Mouse (Mus musculus) adrenal gland, adult 8-10 months (tissue): Measurements from ENCODE around the gene Sowaha. TPM values are rescaled to one million over a fixed set of nuclear protein-coding genes. Genes with fewer than 3 reads are reported as not detected.

Source experiments
- DNase-seq: peaks from one replicate; pipeline ENCODE4 v3.0.0; 2022
- total RNA-seq, 4 experiments: library from RNA; stranded (reverse); gene quantifications; 2 replicates each; pipeline ENCODE4 v1.2.4; 2022

Sowaha gene
- 1 to 10 TPM in 1 of 4 experiments, under 1 TPM in 3; 0.32 to 1.0 (median 0.71) TPM for total RNA-seq

- no peak for DNase-seq
Observed at GRCm38 (mm10) chr11:53479783-53480301, at the start of gene Sowaha, which contains the start of gene Gm9945. Gene Sowaha (minus strand): TSS chr11:53480274. Gene Gm9945 (plus strand): TSS chr11:53480166.

- no peak for DNase-seq
Observed at GRCm38 (mm10) chr11:53529253-53529557, 49.1 kb upstream of the Sowaha start.

GRCm38 (mm10) chr11:53528397-53529252 is 48.6 kb upstream of the Sowaha start:
- DNase-seq = no peak

GRCm38 (mm10) chr11:53525461-53525860 is 45.4 kb upstream of the Sowaha start:
- no peak for DNase-seq

- DNase-seq = no peak
Observed at GRCm38 (mm10) chr11:53524905-53525304, 44.8 kb upstream of the Sowaha start.

GRCm38 (mm10) chr11:53523545-53524405 is 43.7 kb upstream of the Sowaha start:
- DNase-seq = no peak

- no peak for DNase-seq
Observed at GRCm38 (mm10) chr11:53522930-53523329, 42.9 kb upstream of the Sowaha start.

GRCm38 (mm10) chr11:53522362-53522761 is 42.3 kb upstream of the Sowaha start:
- DNase-seq = no peak

GRCm38 (mm10) chr11:53521821-53522131 is 41.7 kb upstream of the Sowaha start:
- DNase-seq = no peak

- DNase-seq = no peak
Observed at GRCm38 (mm10) chr11:53521120-53521820, 41.2 kb upstream of the Sowaha start.

GRCm38 (mm10) chr11:53520122-53520978 is 40.3 kb upstream of the Sowaha start:
- DNase-seq = peak; percentile 41

- DNase-seq = peak; percentile 26
Observed at GRCm38 (mm10) chr11:53519207-53520121, 39.4 kb upstream of the Sowaha start, which contains the start of gene Sept8. Gene Sept8 (plus strand): TSS chr11:53519257.

- DNase-seq = no peak
Observed at GRCm38 (mm10) chr11:53518759-53519158, 38.7 kb upstream of the Sowaha start.

- no peak for DNase-seq
Observed at GRCm38 (mm10) chr11:53516775-53517627, 36.9 kb upstream of the Sowaha start.

GRCm38 (mm10) chr11:53510351-53510750 is 30.3 kb upstream of the Sowaha start:
- DNase-seq = no peak

- no peak for DNase-seq
Observed at GRCm38 (mm10) chr11:53508591-53508990, 28.5 kb upstream of the Sowaha start.

- peak; percentile 79 for DNase-seq
Observed at GRCm38 (mm10) chr11:53508152-53508551, 28.1 kb upstream of the Sowaha start.

- DNase-seq = no peak
Observed at GRCm38 (mm10) chr11:53507098-53507805, 27.2 kb upstream of the Sowaha start.
